Mouse (Mus musculus): ENCODE data around the gene Sptbn4. TPM values are rescaled to one million over a fixed set of nuclear protein-coding genes. Genes with fewer than 3 reads are reported as not detected.
A peak's percentile ranks its signal among the peaks of the same experiment; 100 is the strongest.

Sptbn4 gene
- polyA plus RNA-seq, 1 experiment from 2014 or later, result 0.30 TPM

- peaks cover 18% of the 10 kb centered on the region for H3K27me3 ChIP-seq (ENCODE audit: control insufficient read depth, insufficient read depth, low read length)
- no peak overlapping the region; the same call in 1 of the 2 replicates for H3K4me2 ChIP-seq
- no peak overlapping the region for H3K4me3 ChIP-seq (ENCODE audit: low read depth, low read length)
- peaks cover 10% of the 10 kb centered on the region for H3K9me3 ChIP-seq (replicated peaks; ENCODE audit: control insufficient read depth, low read length)
- no peak overlapping the region for H3K9ac ChIP-seq (ENCODE audit: low read depth, low read length)
- 37% methylated on average over 8 of the region's 8 CpGs for WGBS (ENCODE audit: insufficient replicate concordance)
- no peaks in the 10 kb centered on the region; the same call in 1 of the 2 replicates for H3K36me3 ChIP-seq (ENCODE audit: control insufficient read depth, insufficient read depth, low read length)
- peaks cover 3% of the 10 kb centered on the region for H3K4me1 ChIP-seq (ENCODE audit: control insufficient read depth, insufficient read depth, low read length)
- no peak overlapping the region for H3K27ac ChIP-seq (ENCODE audit: low read depth, low read length)
- ATAC-seq (replicated peaks; ENCODE audit: insufficient number of reproducible peaks, low FRiP score, low TSS enrichment), result no peak
These were observed 136.4 kb downstream of the Sptbn4 start for GRCm38 (mm10) chr7:27310996-27311535.

GRCm38 (mm10) chr7:27310306-27310705 lies 137.2 kb downstream of the Sptbn4 start:
- Histone ChIP-seq H3K27me3 (ENCODE audit: control insufficient read depth, insufficient read depth, low read length) (peaks cover 20% of the 10 kb centered on the region), H3K27ac (ENCODE audit: low read depth, low read length) (no peak overlapping the region), H3K4me1 (ENCODE audit: control insufficient read depth, insufficient read depth, low read length) (peaks cover 3% of the 10 kb centered on the region), H3K9ac (ENCODE audit: low read depth, low read length) (0 out of 2 replicates have a peak overlapping the region, but pooled peaks have one; percentile 46), H3K9me3 (replicated peaks; ENCODE audit: control insufficient read depth, low read length) (peaks cover 10% of the 10 kb centered on the region), H3K4me3 (ENCODE audit: low read depth, low read length) (peak overlapping the region; percentile 27), H3K36me3 (ENCODE audit: control insufficient read depth, insufficient read depth, low read length) (no peaks in the 10 kb centered on the region; the same call in 1 of the 2 replicates), H3K4me2 (peak overlapping the region; percentile 67)
- peak; percentile 41; the same call in 1 of the 2 replicates for ATAC-seq (replicated peaks; ENCODE audit: insufficient number of reproducible peaks, low FRiP score, low TSS enrichment)
- WGBS (ENCODE audit: insufficient replicate concordance), result 7% methylated on average over 17 of the region's 17 CpGs

DNA sequence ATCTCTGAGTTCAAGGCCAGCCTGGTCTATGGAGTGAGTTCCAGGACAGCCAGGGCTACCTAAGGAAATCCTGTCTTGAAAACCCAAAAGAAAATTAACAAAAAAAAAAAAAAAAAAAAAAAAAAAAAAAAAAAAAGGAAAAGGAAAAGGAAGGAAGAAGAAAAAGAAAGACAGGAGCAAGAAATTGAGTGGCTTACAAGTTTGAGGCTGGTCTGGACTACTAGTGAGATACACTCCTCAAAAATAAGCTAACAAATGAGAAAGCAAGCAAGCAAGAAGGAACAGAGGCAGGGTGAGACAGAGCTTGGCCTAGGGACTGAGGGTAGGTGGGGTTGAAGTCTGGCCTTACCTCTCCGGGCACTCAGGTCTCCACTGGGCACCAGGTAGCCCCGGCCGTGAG lies 137.7 kb downstream of the Sptbn4 start:
- 0 out of 2 replicates have a peak, but pooled peaks have one; percentile 23 for ATAC-seq (replicated peaks; ENCODE audit: insufficient number of reproducible peaks, low FRiP score, low TSS enrichment)
- Histone ChIP-seq H3K4me1 (ENCODE audit: control insufficient read depth, insufficient read depth, low read length) (peaks cover 3% of the 10 kb centered on the region), H3K27me3 (ENCODE audit: control insufficient read depth, insufficient read depth, low read length) (peaks cover 22% of the 10 kb centered on the region), H3K4me2 (peak overlapping the region; percentile 67), H3K9me3 (replicated peaks; ENCODE audit: control insufficient read depth, low read length) (peaks cover 10% of the 10 kb centered on the region), H3K27ac (ENCODE audit: low read depth, low read length) (no peak overlapping the region), H3K4me3 (ENCODE audit: low read depth, low read length) (no peak overlapping the region), H3K9ac (ENCODE audit: low read depth, low read length) (no peak overlapping the region), H3K36me3 (ENCODE audit: control insufficient read depth, insufficient read depth, low read length) (no peaks in the 10 kb centered on the region; the same call in 1 of the 2 replicates)
- WGBS (ENCODE audit: insufficient replicate concordance), result 44% methylated on average over 3 of the region's 3 CpGs

DNA sequence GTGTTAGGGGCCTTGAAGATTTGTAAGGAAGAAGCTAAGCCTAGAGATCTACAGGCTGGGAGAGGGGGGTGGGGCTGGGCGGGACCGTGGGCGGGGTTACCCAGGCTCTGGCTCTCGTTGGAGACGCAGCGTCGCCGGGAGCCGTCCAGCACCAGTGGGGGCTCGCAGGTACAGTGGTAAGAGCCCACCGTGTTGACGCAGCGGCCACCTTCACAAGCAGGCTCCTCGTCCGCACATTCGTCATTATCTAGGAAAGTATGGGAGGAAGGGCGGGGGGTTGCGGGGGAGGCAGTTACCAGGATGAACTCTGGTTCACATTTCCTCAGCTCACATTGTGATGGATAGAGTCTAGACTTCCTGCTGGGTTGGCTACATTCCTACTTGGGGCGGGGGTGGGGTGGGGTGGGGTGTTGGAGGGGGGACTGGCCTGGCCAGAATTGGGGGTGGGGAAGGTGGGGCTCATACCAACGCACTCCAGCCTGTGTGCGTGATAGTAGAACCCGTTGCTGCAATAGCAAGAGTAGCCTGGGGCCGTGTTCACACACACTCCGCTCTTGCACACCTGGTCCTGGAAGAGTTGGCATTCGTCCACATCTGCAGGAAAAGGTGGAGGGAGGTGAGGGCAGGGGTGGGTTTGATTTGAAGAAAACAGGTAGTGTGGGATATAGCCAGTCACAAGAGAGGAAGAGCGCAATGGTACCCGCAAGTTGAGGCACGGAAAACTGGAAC lies 138.5 kb downstream of the Sptbn4 start:
- Histone ChIP-seq H3K36me3 (ENCODE audit: control insufficient read depth, insufficient read depth, low read length) (no peaks in the 10 kb centered on the region; the same call in 1 of the 2 replicates), H3K27me3 (ENCODE audit: control insufficient read depth, insufficient read depth, low read length) (peaks cover 27% of the 10 kb centered on the region), H3K4me3 (ENCODE audit: low read depth, low read length) (peak overlapping the region; percentile 32), H3K9me3 (replicated peaks; ENCODE audit: control insufficient read depth, low read length) (peaks cover 4% of the 10 kb centered on the region; the same call in 1 of the 2 replicates), H3K4me2 (peak overlapping the region; percentile 66), H3K27ac (ENCODE audit: low read depth, low read length) (no peak overlapping the region), H3K9ac (ENCODE audit: low read depth, low read length) (no peak overlapping the region), H3K4me1 (ENCODE audit: control insufficient read depth, insufficient read depth, low read length) (peaks cover 3% of the 10 kb centered on the region)
- WGBS (ENCODE audit: insufficient replicate concordance), result 10% methylated on average over 28 of the region's 28 CpGs
- peak; percentile 33; the same call in 1 of the 2 replicates for ATAC-seq (replicated peaks; ENCODE audit: insufficient number of reproducible peaks, low FRiP score, low TSS enrichment)

DNA sequence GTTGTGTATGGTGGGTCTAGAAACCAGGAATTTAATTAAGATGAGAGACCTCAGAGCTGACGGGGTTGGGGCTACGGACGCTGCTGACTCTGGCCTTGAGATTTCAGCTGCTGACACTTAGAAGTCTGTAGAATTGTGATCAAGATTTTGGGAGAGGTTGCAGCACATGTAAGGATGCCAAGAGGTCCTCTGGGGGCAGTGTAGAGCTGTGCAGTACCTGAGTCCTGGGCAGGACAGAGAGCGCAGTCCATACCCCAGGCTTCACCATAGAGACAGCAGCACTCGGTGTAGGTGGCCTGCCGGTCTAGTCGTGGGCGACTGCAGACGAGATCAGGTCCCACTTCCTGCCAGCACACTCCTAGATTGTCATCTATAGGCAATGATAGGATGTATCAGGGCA lies 139.9 kb downstream of the Sptbn4 start:
- Histone ChIP-seq H3K9ac (ENCODE audit: low read depth, low read length) (no peak overlapping the region), H3K27me3 (ENCODE audit: control insufficient read depth, insufficient read depth, low read length) (peaks cover 29% of the 10 kb centered on the region), H3K36me3 (ENCODE audit: control insufficient read depth, insufficient read depth, low read length) (no peaks in the 10 kb centered on the region), H3K9me3 (replicated peaks; ENCODE audit: control insufficient read depth, low read length) (no peaks in the 10 kb centered on the region), H3K4me1 (ENCODE audit: control insufficient read depth, insufficient read depth, low read length) (peaks cover 3% of the 10 kb centered on the region), H3K4me3 (ENCODE audit: low read depth, low read length) (no peak overlapping the region), H3K4me2 (no peak overlapping the region), H3K27ac (ENCODE audit: low read depth, low read length) (no peak overlapping the region)
- ATAC-seq (replicated peaks; ENCODE audit: insufficient number of reproducible peaks, low FRiP score, low TSS enrichment), result no peak
- 58% methylated on average over 9 of the region's 9 CpGs for WGBS (ENCODE audit: insufficient replicate concordance)

Other genes with a start within 250 kb of the Sptbn4 start
- gene Itpkc, start 219.0 kb downstream of the Sptbn4 start, polyA plus RNA-seq (2014; fragmentation: Nextera tagmentation; extraction: Ambion mirVana), result 2.8 and 3.2 TPM in 2 replicates
- 9.1 and 10.6 TPM in 2 replicates for gene Coq8b, start 214.7 kb downstream of the Sptbn4 start, polyA plus RNA-seq (2014; fragmentation: Nextera tagmentation; extraction: Ambion mirVana)
- gene Numbl, start 189.3 kb downstream of the Sptbn4 start, polyA plus RNA-seq (2014; fragmentation: Nextera tagmentation; extraction: Ambion mirVana), result 3.4 and 4.6 TPM in 2 replicates
- 28.9 and 31.5 TPM in 2 replicates for gene Ltbp4, start 110.0 kb downstream of the Sptbn4 start, polyA plus RNA-seq (2014; fragmentation: Nextera tagmentation; extraction: Ambion mirVana)
- gene Shkbp1, start 91.7 kb downstream of the Sptbn4 start, polyA plus RNA-seq (2014; fragmentation: Nextera tagmentation; extraction: Ambion mirVana), result 33.3 and 34.1 TPM in 2 replicates
- 1.6 and 2.1 TPM in 2 replicates for gene Gm20479, start 90.3 kb downstream of the Sptbn4 start, polyA plus RNA-seq (2014; fragmentation: Nextera tagmentation; extraction: Ambion mirVana)
- gene Blvrb, start 292 bp upstream of the Sptbn4 start, polyA plus RNA-seq (2014; fragmentation: Nextera tagmentation; extraction: Ambion mirVana), result 106 and 121 TPM in 2 replicates
- 19.9 and 20.3 TPM in 2 replicates for gene Sertad3, start 26.1 kb upstream of the Sptbn4 start, polyA plus RNA-seq (2014; fragmentation: Nextera tagmentation; extraction: Ambion mirVana)
- gene Sertad1, start 39.2 kb upstream of the Sptbn4 start, polyA plus RNA-seq (2014; fragmentation: Nextera tagmentation; extraction: Ambion mirVana), result 37.5 and 38.8 TPM in 2 replicates
- 0.76 and 0.96 TPM in 2 replicates for gene Prx, start 51.6 kb upstream of the Sptbn4 start, polyA plus RNA-seq (2014; fragmentation: Nextera tagmentation; extraction: Ambion mirVana)
- gene Hipk4, start 75.6 kb upstream of the Sptbn4 start, polyA plus RNA-seq (2014; fragmentation: Nextera tagmentation; extraction: Ambion mirVana), result 0.44 and 0.57 TPM in 2 replicates
- 59.5 and 64.2 TPM in 2 replicates for gene Pld3, start 105.5 kb upstream of the Sptbn4 start, polyA plus RNA-seq (2014; fragmentation: Nextera tagmentation; extraction: Ambion mirVana)
- 22.5 and 29.3 TPM in 2 replicates for gene 2310022A10Rik, start 105.5 kb upstream of the Sptbn4 start, polyA plus RNA-seq (2014; fragmentation: Nextera tagmentation; extraction: Ambion mirVana)
- 72.1 and 78.0 TPM in 2 replicates for gene Akt2, start 143.9 kb upstream of the Sptbn4 start, polyA plus RNA-seq (2014; fragmentation: Nextera tagmentation; extraction: Ambion mirVana)
- gene Ttc9b, start 206.2 kb upstream of the Sptbn4 start, polyA plus RNA-seq (2014; fragmentation: Nextera tagmentation; extraction: Ambion mirVana), result not detected in 2 replicates
- gene Map3k10, start 226.9 kb upstream of the Sptbn4 start, polyA plus RNA-seq (2014; fragmentation: Nextera tagmentation; extraction: Ambion mirVana), result 3.0 and 3.6 TPM in 2 replicates
- 1.7 and 3.1 TPM in 2 replicates for gene Zfp607b, start 241.7 kb upstream of the Sptbn4 start, polyA plus RNA-seq (2014; fragmentation: Nextera tagmentation; extraction: Ambion mirVana)